ENCODE assay signal across 27 mouse cellular contexts in the genomic region with DNA sequence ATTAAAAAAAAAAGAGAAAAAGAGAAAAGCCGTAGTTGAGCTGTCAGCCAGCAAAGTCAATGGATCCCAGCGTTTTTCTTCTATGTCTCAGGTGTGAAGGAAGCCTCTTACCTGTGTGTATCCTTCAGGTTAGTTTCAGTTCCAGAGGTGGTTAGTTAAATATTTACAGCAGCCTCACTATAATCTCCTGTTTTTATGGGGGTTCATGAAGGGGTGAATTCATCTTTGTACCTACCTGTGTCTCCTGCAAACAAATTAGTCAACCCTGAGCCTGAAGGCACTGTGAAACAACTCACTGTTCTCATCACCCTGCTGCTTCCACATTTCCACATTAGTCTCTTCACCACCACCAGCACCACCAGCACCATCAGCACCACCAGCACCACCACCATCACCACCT. TPM values are rescaled to one million over a fixed set of nuclear protein-coding genes. Genes with fewer than 3 reads are reported as not detected.
DNase-seq lines count a peak whose midpoint lies in the region; ATAC-seq and TF ChIP-seq lines count a peak whose summit lies in the region.
"Had no signal": no experiment of that assay in that cellular context is flagged by ENCODE, and none has a peak within 500 bp of the region (broad histone marks: within the 10 kb centered on the region; RNA-seq: fewer than 3 reads in every experiment).

No protein-coding gene starts in this region.

- no peak overlapping the region for H3K9ac ChIP-seq in intestine, embryonic 14.5 days (ENCODE audit: low read length)
- H3K9ac ChIP-seq in intestine, embryonic 15.5 days, result no peak overlapping the region
- H3K9ac ChIP-seq in intestine, postnatal 0 days (ENCODE audit: low read depth, low read length), result no peak overlapping the region
- H3K9ac ChIP-seq in kidney, embryonic 15.5 days, result no peak overlapping the region
- H3K9ac ChIP-seq in forebrain, embryonic 13.5 days, result no peak overlapping the region
- H3K9ac ChIP-seq: embryonic facial prominence, embryonic 13.5 days; embryonic facial prominence, embryonic 15.5 days; forebrain, embryonic 12.5 days; forebrain, embryonic 15.5 days had no signal

- ATAC-seq in intestine, embryonic 14.5 days (replicated peaks; ENCODE audit: low FRiP score, low TSS enrichment, low read depth), result peak; percentile 65
- peak; percentile 86 for ATAC-seq in intestine, embryonic 15.5 days
- ATAC-seq in intestine, postnatal 0 days, result peak; percentile 79
- ATAC-seq in kidney, embryonic 15.5 days (replicated peaks; ENCODE audit: low FRiP score), result no peak
- no peak for ATAC-seq in forebrain, embryonic 13.5 days
- ATAC-seq: forebrain, embryonic 15.5 days had no signal

- H3K27ac ChIP-seq in intestine, embryonic 14.5 days (ENCODE audit: low read depth), result no peak overlapping the region
- no peak overlapping the region for H3K27ac ChIP-seq in intestine, embryonic 15.5 days
- H3K27ac ChIP-seq in intestine, postnatal 0 days (ENCODE audit: low read depth, low read length), result no peak overlapping the region
- H3K27ac ChIP-seq in kidney, embryonic 15.5 days, result no peak overlapping the region
- no peak overlapping the region for H3K27ac ChIP-seq in forebrain, embryonic 13.5 days
- H3K27ac ChIP-seq: embryonic facial prominence, embryonic 13.5 days; embryonic facial prominence, embryonic 15.5 days; forebrain, embryonic 10.5 days; forebrain, embryonic 12.5 days; forebrain, embryonic 15.5 days had no signal

- no peak for DNase-seq in intestine, embryonic 14.5 days (ENCODE audit: low spot score)
- DNase-seq in heart, postnatal 25 days (ENCODE audit: low spot score), result no peak
- DNase-seq: adrenal gland, adult 2 months; adrenal gland, postnatal 10 days; adrenal gland, postnatal 25 days; cerebellum, adult 11 months; cerebellum, adult 18-20 months; cerebellum, adult 8-10 months; cerebellum, adult 9-11 months; cerebellum, postnatal 14 days; cerebellum, postnatal 36 days; embryo, embryonic 11 days had no signal

- intact Hi-C loops in heart, postnatal 25 days (cut with DNase I), result no loop called here

- no peaks in the 10 kb centered on the region for H3K36me3 ChIP-seq in intestine, embryonic 14.5 days (ENCODE audit: control insufficient read depth, insufficient read depth, low read length)
- no peaks in the 10 kb centered on the region for H3K36me3 ChIP-seq in intestine, embryonic 15.5 days
- H3K36me3 ChIP-seq in intestine, postnatal 0 days (ENCODE audit: control insufficient read depth, insufficient read depth), result no peaks in the 10 kb centered on the region
- H3K36me3 ChIP-seq in kidney, embryonic 15.5 days, result no peaks in the 10 kb centered on the region
- no peaks in the 10 kb centered on the region for H3K36me3 ChIP-seq in forebrain, embryonic 13.5 days (ENCODE audit: poor library complexity, severe bottlenecking)
- H3K36me3 ChIP-seq: embryonic facial prominence, embryonic 13.5 days; embryonic facial prominence, embryonic 15.5 days; forebrain, embryonic 10.5 days; forebrain, embryonic 12.5 days had no signal

- no peak for TF ChIP-seq CTCF in intestine, postnatal 0 days (IDR thresholded peaks at IDR 0.05; ENCODE audit: low read depth)

- no peaks in the 10 kb centered on the region for H3K4me1 ChIP-seq in intestine, embryonic 14.5 days (replicated peaks; ENCODE audit: control insufficient read depth, insufficient read depth, low read length)
- H3K4me1 ChIP-seq in intestine, embryonic 15.5 days (replicated peaks), result no peaks in the 10 kb centered on the region
- 0 out of 2 replicates have a peak, but pooled peaks cover 4% of the 10 kb centered on the region for H3K4me1 ChIP-seq in intestine, postnatal 0 days (replicated peaks; ENCODE audit: control insufficient read depth, insufficient read depth, low read length)
- H3K4me1 ChIP-seq in kidney, embryonic 15.5 days, result no peaks in the 10 kb centered on the region; the same call in 1 of the 2 replicates
- H3K4me1 ChIP-seq in forebrain, embryonic 13.5 days, result no peaks in the 10 kb centered on the region
- H3K4me1 ChIP-seq: embryonic facial prominence, embryonic 13.5 days; forebrain, embryonic 12.5 days; forebrain, embryonic 15.5 days had no signal

- H3K4me3 ChIP-seq in intestine, embryonic 14.5 days (ENCODE audit: low read depth, low read length), result no peak overlapping the region
- H3K4me3 ChIP-seq in intestine, embryonic 15.5 days (replicated peaks), result no peak overlapping the region
- H3K4me3 ChIP-seq in intestine, postnatal 0 days (ENCODE audit: low read depth, low read length), result no peak overlapping the region
- no peak overlapping the region for H3K4me3 ChIP-seq in kidney, embryonic 15.5 days (replicated peaks)
- no peak overlapping the region for H3K4me3 ChIP-seq in forebrain, embryonic 13.5 days
- H3K4me3 ChIP-seq: embryonic facial prominence, embryonic 13.5 days; embryonic facial prominence, embryonic 15.5 days; erythroblast, embryonic 14.5 days; forebrain, embryonic 10.5 days; forebrain, embryonic 12.5 days; forebrain, embryonic 15.5 days had no signal

- 69% methylated on average over 2 of the region's 2 CpGs for WGBS in intestine, embryonic 14.5 days
- 63% methylated on average over 2 of the region's 2 CpGs for WGBS in intestine, embryonic 15.5 days
- 55% methylated on average over 2 of the region's 2 CpGs for WGBS in intestine, postnatal 0 days
- WGBS in kidney, embryonic 15.5 days, result 97% methylated on average over 2 of the region's 2 CpGs
- WGBS in forebrain, embryonic 13.5 days, result 85% methylated on average over 2 of the region's 2 CpGs

- no peaks in the 10 kb centered on the region for H3K27me3 ChIP-seq in intestine, embryonic 14.5 days (replicated peaks; ENCODE audit: control insufficient read depth, insufficient read depth, low read length)
- no peaks in the 10 kb centered on the region for H3K27me3 ChIP-seq in intestine, embryonic 15.5 days (replicated peaks)
- H3K27me3 ChIP-seq in intestine, postnatal 0 days (replicated peaks; ENCODE audit: control insufficient read depth, insufficient read depth, low read length), result no peaks in the 10 kb centered on the region
- no peaks in the 10 kb centered on the region for H3K27me3 ChIP-seq in kidney, embryonic 15.5 days
- no peaks in the 10 kb centered on the region for H3K27me3 ChIP-seq in forebrain, embryonic 13.5 days
- H3K27me3 ChIP-seq: embryonic facial prominence, embryonic 13.5 days; embryonic facial prominence, embryonic 15.5 days; forebrain, embryonic 12.5 days; forebrain, embryonic 15.5 days had no signal

- H3K4me2 ChIP-seq in intestine, embryonic 14.5 days (ENCODE audit: low read length), result no peak overlapping the region
- no peak overlapping the region for H3K4me2 ChIP-seq in intestine, embryonic 15.5 days (replicated peaks)
- no peak overlapping the region for H3K4me2 ChIP-seq in intestine, postnatal 0 days (replicated peaks; ENCODE audit: low read depth)
- no peak overlapping the region for H3K4me2 ChIP-seq in kidney, embryonic 15.5 days
- no peak overlapping the region for H3K4me2 ChIP-seq in forebrain, embryonic 13.5 days
- H3K4me2 ChIP-seq: embryonic facial prominence, embryonic 13.5 days; embryonic facial prominence, embryonic 15.5 days; forebrain, embryonic 12.5 days; forebrain, embryonic 15.5 days had no signal

- H3K9me3 ChIP-seq in intestine, embryonic 14.5 days (ENCODE audit: control insufficient read depth, low read length), result no peaks in the 10 kb centered on the region
- no peaks in the 10 kb centered on the region for H3K9me3 ChIP-seq in intestine, embryonic 15.5 days
- H3K9me3 ChIP-seq in intestine, postnatal 0 days (ENCODE audit: control insufficient read depth), result no peaks in the 10 kb centered on the region
- no peaks in the 10 kb centered on the region for H3K9me3 ChIP-seq in kidney, embryonic 15.5 days (replicated peaks)
- no peaks in the 10 kb centered on the region for H3K9me3 ChIP-seq in forebrain, embryonic 13.5 days (replicated peaks)
- H3K9me3 ChIP-seq: embryonic facial prominence, embryonic 13.5 days; embryonic facial prominence, embryonic 15.5 days; forebrain, embryonic 10.5 days; forebrain, embryonic 12.5 days; forebrain, embryonic 15.5 days had no signal

RNA-seq across cellular contexts. Expression of gene Fbxl3, which starts 6.9 kb away (rescaled TPM):
- 32.1 and 33.4 TPM in 2 replicates for polyA plus RNA-seq in intestine, embryonic 14.5 days (2014; fragmentation: Nextera tagmentation; extraction: Ambion mirVana)
- polyA plus RNA-seq in intestine, embryonic 15.5 days (2015; fragmentation: Nextera tagmentation; extraction: Ambion mirVana), result 22.4 and 23.0 TPM in 2 replicates
- 21.7 and 22.1 TPM in 2 replicates for polyA plus RNA-seq in intestine, postnatal 0 days (2015; fragmentation: Nextera tagmentation; extraction: Ambion mirVana)
- 10 to 100 TPM; 53.9 to 55.5 TPM for total RNA-seq in heart, postnatal 25 days (2021)
- 22.8 and 23.9 TPM in 2 replicates for polyA plus RNA-seq in kidney, embryonic 15.5 days (2015; fragmentation: Nextera tagmentation; extraction: Ambion mirVana)
- polyA plus RNA-seq in forebrain, embryonic 13.5 days (2015; fragmentation: Nextera tagmentation; extraction: Ambion mirVana), result 20.2 and 21.5 TPM in 2 replicates

RNA-seq across cellular contexts. Expression of gene Cln5, which starts 36.3 kb away (rescaled TPM):
- 30.9 and 34.4 TPM in 2 replicates for polyA plus RNA-seq in intestine, embryonic 14.5 days (2014; fragmentation: Nextera tagmentation; extraction: Ambion mirVana)
- 29.0 and 29.6 TPM in 2 replicates for polyA plus RNA-seq in intestine, embryonic 15.5 days (2015; fragmentation: Nextera tagmentation; extraction: Ambion mirVana)
- polyA plus RNA-seq in intestine, postnatal 0 days (2015; fragmentation: Nextera tagmentation; extraction: Ambion mirVana), result 15.7 and 17.1 TPM in 2 replicates
- 10 to 100 TPM; 17.1 to 18.7 TPM for total RNA-seq in heart, postnatal 25 days (2021)
- polyA plus RNA-seq in kidney, embryonic 15.5 days (2015; fragmentation: Nextera tagmentation; extraction: Ambion mirVana), result 33.9 and 34.6 TPM in 2 replicates
- 11.1 and 11.8 TPM in 2 replicates for polyA plus RNA-seq in forebrain, embryonic 13.5 days (2015; fragmentation: Nextera tagmentation; extraction: Ambion mirVana)

RNA-seq across cellular contexts. Expression of gene Acod1, which starts 59.5 kb away (rescaled TPM):
- not detected in 2 replicates for polyA plus RNA-seq in intestine, embryonic 14.5 days (2014; fragmentation: Nextera tagmentation; extraction: Ambion mirVana)
- 0.06 and 0.08 TPM in 2 replicates for polyA plus RNA-seq in intestine, embryonic 15.5 days (2015; fragmentation: Nextera tagmentation; extraction: Ambion mirVana)
- not detected in 2 replicates for polyA plus RNA-seq in intestine, postnatal 0 days (2015; fragmentation: Nextera tagmentation; extraction: Ambion mirVana)
- not detected for total RNA-seq in heart, postnatal 25 days (2021)
- not detected in 2 replicates for polyA plus RNA-seq in kidney, embryonic 15.5 days (2015; fragmentation: Nextera tagmentation; extraction: Ambion mirVana)
- not detected in 2 replicates for polyA plus RNA-seq in forebrain, embryonic 13.5 days (2015; fragmentation: Nextera tagmentation; extraction: Ambion mirVana)
- total RNA-seq: adrenal gland, adult 2 months; adrenal gland, postnatal 10 days; adrenal gland, postnatal 25 days; adrenal gland, postnatal 4 days; ES-E14; MEL had no signal
- polyA plus RNA-seq: C2C12; embryonic facial prominence, embryonic 11.5 days; embryonic facial prominence, embryonic 13.5 days; embryonic facial prominence, embryonic 15.5 days; erythroblast, embryonic 14.5 days; forebrain, embryonic 10.5 days; forebrain, embryonic 15.5 days had no signal

Comparison
In these comparisons a context has a peak if more than half of its experiments do, and no peak if none do; other contexts are left out.
1. ATAC-seq: peak in intestine, embryonic 14.5 days (single experiment), intestine, embryonic 15.5 days (single experiment) and intestine, postnatal 0 days (single experiment); none in kidney, embryonic 15.5 days (single experiment) and forebrain, embryonic 13.5 days (single experiment).